Mouse (Mus musculus) left cerebral cortex, postnatal 10 days (tissue): ENCODE results near the gene Olfr1331. TPM values are rescaled to one million over a fixed set of nuclear protein-coding genes. Genes with fewer than 3 reads are reported as not detected.
A peak's percentile ranks its signal among the peaks of the same experiment; 100 is the strongest.
"Not testable (repeated sequence)": the region's sequence is repeated elsewhere in the genome, so short reads cannot be mapped to it uniquely, and the experiment has no call there.

Experiments
- DNase-seq, 2 experiments: peaks; one replicate each; pipeline ENCODE4 v3.0.0; 2021 to 2022; ENCODE audit warnings: low spot score in 2 of 2, mixed read lengths in 1 of 2; ENCODE audit errors: extremely low spot score in 1 of 2
- intact Hi-C: fragments of 180-260 bp; cut with DNase I; formaldehyde crosslinking; loops from one replicate; pipeline ENCODE4 v1.15.1; 2025
- total RNA-seq, 2 experiments: library from RNA; stranded (reverse); gene quantifications; 2 replicates each; pipeline ENCODE4 v1.2.3; 2021

Olfr1331 gene
- total RNA-seq: not detected

DNA sequence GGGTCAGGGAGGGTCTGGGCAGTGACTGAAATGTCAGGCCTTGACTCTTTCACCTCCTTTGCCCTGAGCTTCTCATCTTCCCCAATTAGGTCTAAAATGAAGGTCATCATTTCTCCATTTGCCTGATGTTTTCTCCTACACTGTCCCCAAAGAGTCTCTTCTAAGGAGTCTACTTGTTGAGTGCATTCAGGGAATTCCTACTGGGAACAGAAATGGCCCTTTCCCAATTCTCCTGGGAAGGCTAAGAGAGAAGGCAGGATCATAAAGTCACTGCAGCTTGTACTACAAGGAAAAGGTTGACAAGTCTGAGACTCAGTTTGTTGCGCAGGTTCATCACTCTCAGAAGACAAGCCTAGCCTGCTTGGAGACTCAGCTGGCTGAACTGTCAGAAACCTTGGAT lies at the start of gene Olfr1331:
Olfr1331 (plus strand) TSS at position 301 of the 400 bp plus-strand sequence.
- no peak for DNase-seq
- intact Hi-C loops: no loop called here

GRCm38 (mm10) chr4:118818921-118819320 lies 45.5 kb upstream of the Olfr1331 start:
- DNase-seq: no peak

GRCm38 (mm10) chr4:118836179-118836578 lies 28.3 kb upstream of the Olfr1331 start, which contains the start of gene Olfr1333:
TSS of gene Olfr1333 (minus strand) at chr4:118836279.
- intact Hi-C loops: no loop called here
- DNase-seq: no peak

More at GRCm38 (mm10) chr4:118818921-118819320, 45.5 kb upstream of the Olfr1331 start:
- intact Hi-C loops: no loop called here

DNA sequence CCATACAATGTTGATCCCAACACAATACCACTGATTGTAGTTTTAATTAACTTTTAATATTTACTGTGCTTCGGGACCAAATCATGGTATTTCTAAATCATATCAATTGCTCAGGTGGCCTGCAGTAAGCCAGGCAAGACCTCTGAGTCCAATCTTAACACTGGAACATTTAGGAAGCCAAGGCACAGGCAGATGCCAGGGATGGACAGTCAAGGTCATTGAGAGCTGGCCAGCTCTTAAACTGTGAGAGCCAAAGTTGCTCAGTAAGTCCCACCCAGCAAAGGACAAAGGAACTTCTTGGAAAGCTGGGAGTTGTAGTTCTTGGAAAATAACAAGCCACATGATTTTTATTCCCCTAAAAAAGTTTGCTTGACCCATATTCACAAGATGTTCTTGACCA lies 2.7 kb upstream of the Olfr1331 start:
- DNase-seq: no peak
- intact Hi-C loops: no loop called here

GRCm38 (mm10) chr4:118862704-118863103 lies 1.7 kb upstream of the Olfr1331 start:
- DNase-seq: peak in 1 of 2 experiments; percentile 14
- intact Hi-C loops: no loop called here

DNA sequence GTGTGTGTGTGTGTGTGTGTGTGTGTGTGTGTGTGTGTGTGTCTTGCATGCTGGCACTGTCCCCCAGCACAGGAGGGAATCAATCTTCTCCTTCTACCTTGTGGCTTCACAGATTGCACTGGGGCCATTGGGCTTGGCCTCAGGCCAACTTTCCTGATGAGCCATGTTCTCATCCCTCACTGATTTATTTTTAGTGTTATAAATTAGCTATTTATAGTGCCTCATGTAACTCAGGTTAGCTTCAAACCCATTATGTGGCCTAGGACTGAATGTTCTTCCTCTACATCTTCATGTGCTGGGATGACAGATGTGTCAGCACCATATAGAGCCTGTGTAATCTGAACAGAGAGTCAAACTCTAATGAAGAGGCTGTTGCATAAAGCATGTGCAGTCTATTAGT lies 3.1 kb downstream of the Olfr1331 start:
- intact Hi-C loops: no loop called here
- no peak for DNase-seq

DNA sequence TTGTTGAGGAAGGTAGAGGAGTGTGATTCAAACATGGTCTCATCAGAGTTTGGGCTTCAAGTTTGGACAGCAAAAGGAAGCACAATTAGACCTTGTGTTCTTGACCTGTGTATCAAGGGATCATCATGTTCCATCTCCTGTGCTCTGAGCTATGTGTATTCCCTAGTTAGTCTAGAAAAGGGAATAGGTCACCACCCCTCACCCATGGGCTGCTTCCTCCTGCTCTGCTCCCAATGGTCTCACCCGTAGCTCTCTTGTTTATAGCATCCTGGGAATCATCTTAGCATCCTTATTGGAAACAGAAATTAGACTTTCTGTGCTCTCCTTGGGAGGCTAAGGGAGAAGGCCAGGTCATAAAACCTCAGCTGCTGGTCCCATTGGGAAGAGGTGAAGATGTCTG lies 23.8 kb downstream of the Olfr1331 start, which contains the start of gene Olfr1330:
Olfr1330 (plus strand) TSS at position 301 of the 400 bp plus-strand sequence.
- no peak for DNase-seq
- intact Hi-C loops: no loop called here

DNA sequence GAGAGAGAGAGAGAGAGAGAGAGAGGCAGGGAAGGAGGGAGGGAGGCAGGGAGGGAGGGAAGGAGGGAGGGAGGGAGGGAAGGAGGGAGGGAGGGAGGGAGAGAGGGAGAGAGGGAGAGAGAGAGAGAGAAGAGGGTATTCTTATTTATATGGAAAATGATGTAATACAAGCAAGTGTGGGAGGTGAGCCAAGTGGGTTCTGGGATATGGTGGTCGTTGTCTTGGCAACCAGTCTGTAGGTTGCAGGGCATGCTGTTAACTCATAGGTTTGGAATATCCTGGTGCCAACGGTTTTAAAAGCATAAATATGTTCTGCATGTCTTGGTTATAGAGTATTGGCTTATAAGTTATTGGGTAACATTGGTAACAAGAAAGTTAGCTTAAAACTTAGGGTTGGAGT lies 37.5 kb downstream of the Olfr1331 start:
- DNase-seq: no peak
- intact Hi-C loops: no loop called here

- intact Hi-C loops, DNase-seq: not testable (repeated sequence)
These were observed 52.9 kb downstream of the Olfr1331 start, which contains the start of gene Olfr1329 for GRCm38 (mm10) chr4:118917365-118917764. TSS of gene Olfr1329 (minus strand) at chr4:118917465.

Other genes with a start within 250 kb of the Olfr1331 start
- gene Cfap57, start 243.9 kb upstream of the Olfr1331 start, total RNA-seq: 1 to 10 TPM in 1 of 2 experiments, under 1 TPM in 1; 0.90 to 1.1 TPM
- 10 to 100 TPM; 48.3 to 54.4 TPM for gene Ebna1bp2, start 243.8 kb upstream of the Olfr1331 start, total RNA-seq
- not detected for gene Olfr62, start 205.7 kb upstream of the Olfr1331 start, total RNA-seq
- gene Olfr1342, start 171.9 kb upstream of the Olfr1331 start, total RNA-seq: not detected
- gene Olfr1341, start 161.1 kb upstream of the Olfr1331 start, total RNA-seq: not detected
- gene Olfr1340, start 144.5 kb upstream of the Olfr1331 start, total RNA-seq: not detected
- not detected for gene Olfr1339, start 132.5 kb upstream of the Olfr1331 start, total RNA-seq
- gene Olfr1338, start 105.9 kb upstream of the Olfr1331 start, total RNA-seq: not detected
- not detected for gene Olfr1337, start 82.1 kb upstream of the Olfr1331 start, total RNA-seq
- gene Olfr1335, start 54.7 kb upstream of the Olfr1331 start, total RNA-seq: not detected
- gene Olfr1333, start 28.4 kb upstream of the Olfr1331 start, total RNA-seq: not detected
- gene Olfr1330, start 23.9 kb downstream of the Olfr1331 start, total RNA-seq: not detected
- gene Olfr1329, start 52.8 kb downstream of the Olfr1331 start, total RNA-seq: not detected
- gene Olfr1328, start 74.0 kb downstream of the Olfr1331 start, total RNA-seq: not detected
- gene Lao1, start 96.9 kb downstream of the Olfr1331 start, total RNA-seq: under 1 TPM in 1 of 2 experiments, not detected in 1; 0.92 TPM
- 10 to 100 TPM; 46.2 to 70.9 TPM for gene Slc2a1, start 244.1 kb downstream of the Olfr1331 start, total RNA-seq